Mouse (Mus musculus): ENCODE results near the gene Gpr65. TPM values are rescaled to one million over a fixed set of nuclear protein-coding genes. Genes with fewer than 3 reads are reported as not detected.
"Not testable (repeated sequence)": the region's sequence is repeated elsewhere in the genome, so short reads cannot be mapped to it uniquely, and the experiment has no call there.

The Gpr65 gene
- polyA plus RNA-seq, 1 experiment from 2014 or later, result 0.24 TPM

DNA sequence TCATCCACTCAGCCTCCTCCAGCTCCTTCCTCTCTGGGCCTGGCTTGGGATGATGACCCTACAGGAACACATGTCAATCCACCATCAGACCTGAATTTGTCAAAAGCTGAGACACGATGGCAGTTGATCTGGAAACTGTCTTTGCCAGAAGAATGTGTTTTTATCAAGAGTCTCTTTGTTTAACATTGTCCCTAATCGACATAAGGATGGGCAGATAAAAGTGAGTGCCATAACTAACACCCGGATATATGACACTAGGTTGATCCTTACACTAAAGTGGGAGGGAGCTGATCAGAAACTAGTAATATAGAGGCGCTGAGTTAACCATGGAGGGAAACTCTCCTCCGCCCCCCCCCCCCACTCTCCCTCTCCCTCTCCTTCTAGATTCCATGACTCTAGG is 33.5 kb downstream of the Gpr65 start:
- H3K9ac ChIP-seq (ENCODE audit: low read depth, low read length), result no peak overlapping the region
- no peaks in the 10 kb centered on the region for H3K36me3 ChIP-seq (ENCODE audit: control insufficient read depth, insufficient read depth, low read length)
- no peak for ATAC-seq
- 93% methylated on average over 5 of the region's 5 CpGs for WGBS
- no peaks in the 10 kb centered on the region for H3K27me3 ChIP-seq (replicated peaks; ENCODE audit: control insufficient read depth, insufficient read depth, low read length)
- no peak overlapping the region for H3K27ac ChIP-seq (ENCODE audit: low read depth, low read length)
- no peaks in the 10 kb centered on the region for H3K4me1 ChIP-seq (ENCODE audit: control insufficient read depth, insufficient read depth, low read depth, low read length)
- H3K4me2 ChIP-seq (ENCODE audit: low read length), result no peak overlapping the region
- no peak overlapping the region for H3K4me3 ChIP-seq (ENCODE audit: low read length)
- H3K9me3 ChIP-seq (ENCODE audit: control insufficient read depth, low read length), result no peaks in the 10 kb centered on the region

DNA sequence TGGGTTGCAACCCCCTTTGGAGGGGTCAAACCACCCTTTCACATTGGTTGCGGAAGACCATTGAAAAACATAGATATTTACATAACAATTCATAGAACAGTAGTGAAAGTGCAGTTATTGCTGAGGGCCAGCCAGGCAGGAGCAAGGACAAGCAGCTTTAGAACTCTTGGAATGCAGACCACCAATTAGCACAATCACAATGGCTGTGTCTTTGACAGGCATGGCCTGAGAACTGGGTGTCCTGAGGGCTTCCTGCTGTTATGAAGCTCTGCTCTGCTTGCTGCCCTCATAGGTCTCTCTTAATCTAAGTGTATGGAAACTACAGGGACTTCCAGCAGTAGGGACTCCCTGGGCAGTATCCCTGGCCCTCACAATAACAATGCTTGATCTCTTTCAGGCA is 34.6 kb downstream of the Gpr65 start:
- H3K9ac ChIP-seq (ENCODE audit: low read depth, low read length), result no peak overlapping the region
- WGBS, result 38% methylated on average over 1 of the region's 1 CpGs

GRCm38 (mm10) chr12:98307179-98307915 is 38.9 kb downstream of the Gpr65 start:
- Histone ChIP-seq H3K27ac (ENCODE audit: low read depth, low read length) (no peak overlapping the region), H3K4me2 (ENCODE audit: low read length) (no peak overlapping the region), H3K36me3 (ENCODE audit: control insufficient read depth, insufficient read depth, low read length) (no peaks in the 10 kb centered on the region), H3K4me1 (ENCODE audit: control insufficient read depth, insufficient read depth, low read depth, low read length) (no peaks in the 10 kb centered on the region), H3K4me3 (ENCODE audit: low read length) (no peak overlapping the region), H3K27me3 (replicated peaks; ENCODE audit: control insufficient read depth, insufficient read depth, low read length) (no peaks in the 10 kb centered on the region), H3K9ac (ENCODE audit: low read depth, low read length) (no peak overlapping the region), H3K9me3 (ENCODE audit: control insufficient read depth, low read length) (no peaks in the 10 kb centered on the region)
- WGBS, result 82% methylated on average over 7 of the region's 7 CpGs
- ATAC-seq, result no peak

More for the DNA sequence above, 34.6 kb downstream of the Gpr65 start:
- Histone ChIP-seq H3K4me2 (ENCODE audit: low read length) (no peak overlapping the region), H3K36me3 (ENCODE audit: control insufficient read depth, insufficient read depth, low read length) (no peaks in the 10 kb centered on the region), H3K4me3 (ENCODE audit: low read length) (no peak overlapping the region), H3K9me3 (ENCODE audit: control insufficient read depth, low read length) (no peaks in the 10 kb centered on the region), H3K27ac (ENCODE audit: low read depth, low read length) (no peak overlapping the region), H3K4me1 (ENCODE audit: control insufficient read depth, insufficient read depth, low read depth, low read length) (no peaks in the 10 kb centered on the region), H3K27me3 (replicated peaks; ENCODE audit: control insufficient read depth, insufficient read depth, low read length) (no peaks in the 10 kb centered on the region)
- ATAC-seq, result no peak

DNA sequence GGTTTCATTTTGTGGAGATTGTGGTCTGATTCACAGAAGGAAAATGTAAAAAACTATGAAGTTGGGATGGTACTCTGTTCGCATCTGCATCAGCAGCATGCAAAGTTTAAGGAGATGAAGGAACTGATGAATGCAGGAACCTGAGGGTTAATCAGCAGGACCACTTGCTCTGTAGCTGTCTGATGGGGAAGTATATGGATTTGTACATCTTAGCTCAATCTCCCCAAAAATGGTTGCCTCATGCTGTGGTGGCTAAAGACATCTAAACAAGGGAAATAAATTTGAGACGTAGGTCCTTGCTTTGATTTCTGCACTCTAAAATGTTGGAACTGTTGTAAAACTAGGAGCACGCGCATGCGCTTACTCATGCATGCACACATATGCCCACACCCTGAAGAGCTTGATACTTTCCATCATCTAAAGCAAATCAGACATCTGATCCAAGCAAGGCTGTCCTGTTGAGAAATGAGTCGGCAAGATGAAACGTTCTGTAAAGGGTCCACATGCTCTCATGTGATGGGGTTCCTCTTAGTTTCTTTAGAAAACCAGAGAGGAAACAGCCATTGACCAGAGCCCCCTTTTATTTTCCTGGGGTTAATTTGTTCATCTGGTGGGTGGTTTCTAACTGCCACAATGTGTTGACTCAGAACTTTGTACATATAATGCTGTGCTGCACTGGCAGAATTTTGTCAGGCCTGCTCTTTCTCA is 43.1 kb downstream of the Gpr65 start:
- H3K9me3 ChIP-seq (ENCODE audit: control insufficient read depth, low read length), result no peaks in the 10 kb centered on the region
- no peak overlapping the region for H3K4me2 ChIP-seq (ENCODE audit: low read length)
- WGBS, result 86% methylated on average over 7 of the region's 7 CpGs
- no peak overlapping the region for H3K9ac ChIP-seq (ENCODE audit: low read depth, low read length)
- no peaks in the 10 kb centered on the region for H3K27me3 ChIP-seq (replicated peaks; ENCODE audit: control insufficient read depth, insufficient read depth, low read length)
- ATAC-seq, result no peak
- H3K4me3 ChIP-seq (ENCODE audit: low read length), result no peak overlapping the region
- H3K4me1 ChIP-seq (ENCODE audit: control insufficient read depth, insufficient read depth, low read depth, low read length), result no peaks in the 10 kb centered on the region
- H3K27ac ChIP-seq (ENCODE audit: low read depth, low read length), result no peak overlapping the region
- no peaks in the 10 kb centered on the region for H3K36me3 ChIP-seq (ENCODE audit: control insufficient read depth, insufficient read depth, low read length)

- H3K9ac ChIP-seq (ENCODE audit: low read depth, low read length), result no peak overlapping the region
- no peaks in the 10 kb centered on the region for H3K27me3 ChIP-seq (replicated peaks; ENCODE audit: control insufficient read depth, insufficient read depth, low read length)
- H3K9me3 ChIP-seq (ENCODE audit: control insufficient read depth, low read length), result no peaks in the 10 kb centered on the region
- H3K36me3 ChIP-seq (ENCODE audit: control insufficient read depth, insufficient read depth, low read length), result no peaks in the 10 kb centered on the region
- H3K4me2 ChIP-seq (ENCODE audit: low read length), result no peak overlapping the region
- ATAC-seq, result no peak
- 90% methylated on average over 5 of the region's 5 CpGs for WGBS
- no peak overlapping the region for H3K27ac ChIP-seq (ENCODE audit: low read depth, low read length)
- no peaks in the 10 kb centered on the region for H3K4me1 ChIP-seq (ENCODE audit: control insufficient read depth, insufficient read depth, low read depth, low read length)
- no peak overlapping the region for H3K4me3 ChIP-seq (ENCODE audit: low read length)
Observed at GRCm38 (mm10) chr12:98315924-98316323, 47.5 kb downstream of the Gpr65 start.

GRCm38 (mm10) chr12:98317718-98318340 is 49.4 kb downstream of the Gpr65 start:
- no peaks in the 10 kb centered on the region for H3K36me3 ChIP-seq (ENCODE audit: control insufficient read depth, insufficient read depth, low read length)
- ATAC-seq, result peak; percentile 24; the same call in 1 of the 2 replicates
- no peaks in the 10 kb centered on the region for H3K4me1 ChIP-seq (ENCODE audit: control insufficient read depth, insufficient read depth, low read depth, low read length)
- no peak overlapping the region for H3K4me2 ChIP-seq (ENCODE audit: low read length)
- H3K9me3 ChIP-seq (ENCODE audit: control insufficient read depth, low read length), result no peaks in the 10 kb centered on the region
- 76% methylated on average over 8 of the region's 8 CpGs for WGBS
- no peak overlapping the region for H3K4me3 ChIP-seq (ENCODE audit: low read length)
- H3K9ac ChIP-seq (ENCODE audit: low read depth, low read length), result no peak overlapping the region
- H3K27ac ChIP-seq (ENCODE audit: low read depth, low read length), result no peak overlapping the region
- no peaks in the 10 kb centered on the region for H3K27me3 ChIP-seq (replicated peaks; ENCODE audit: control insufficient read depth, insufficient read depth, low read length)

DNA sequence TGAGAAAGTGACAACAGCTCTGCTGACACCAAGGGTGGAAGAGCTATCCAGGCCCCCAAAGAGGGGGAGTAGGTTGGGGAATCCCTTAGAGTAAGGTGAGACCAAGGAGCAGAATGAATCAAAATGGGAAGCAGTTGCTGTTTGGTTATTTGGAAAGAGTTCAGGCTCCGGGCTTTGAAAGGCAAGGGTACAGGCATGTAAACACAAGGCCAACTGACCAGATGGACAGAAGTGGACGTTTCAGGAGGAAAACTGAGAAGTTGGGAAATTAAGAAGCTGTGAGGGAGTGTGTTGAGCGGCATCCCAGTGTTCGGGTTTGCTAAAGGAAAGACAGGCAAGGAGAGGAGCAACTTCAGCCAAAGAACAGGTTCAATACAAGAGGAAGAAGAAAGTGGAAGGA is 54.0 kb downstream of the Gpr65 start:
- 84% methylated on average over 4 of the region's 4 CpGs for WGBS

GRCm38 (mm10) chr12:98324170-98324569 is 55.7 kb downstream of the Gpr65 start:
- H3K27me3 ChIP-seq (replicated peaks; ENCODE audit: control insufficient read depth, insufficient read depth, low read length); H3K9ac ChIP-seq (ENCODE audit: low read depth, low read length); H3K27ac ChIP-seq (ENCODE audit: low read depth, low read length); H3K4me2 ChIP-seq (ENCODE audit: low read length); ATAC-seq; H3K4me1 ChIP-seq (ENCODE audit: control insufficient read depth, insufficient read depth, low read depth, low read length); H3K4me3 ChIP-seq (ENCODE audit: low read length); H3K36me3 ChIP-seq (ENCODE audit: control insufficient read depth, insufficient read depth, low read length); H3K9me3 ChIP-seq (ENCODE audit: control insufficient read depth, low read length): not testable (repeated sequence)
- WGBS, result no CpG with 5 or more reads among the region's 1 CpGs

More for the DNA sequence above, 54.0 kb downstream of the Gpr65 start:
- Histone ChIP-seq H3K27me3 (replicated peaks; ENCODE audit: control insufficient read depth, insufficient read depth, low read length) (no peaks in the 10 kb centered on the region), H3K9ac (ENCODE audit: low read depth, low read length) (no peak overlapping the region), H3K9me3 (ENCODE audit: control insufficient read depth, low read length) (no peaks in the 10 kb centered on the region), H3K36me3 (ENCODE audit: control insufficient read depth, insufficient read depth, low read length) (no peaks in the 10 kb centered on the region), H3K4me3 (ENCODE audit: low read length) (no peak overlapping the region), H3K4me1 (ENCODE audit: control insufficient read depth, insufficient read depth, low read depth, low read length) (no peaks in the 10 kb centered on the region), H3K27ac (ENCODE audit: low read depth, low read length) (no peak overlapping the region), H3K4me2 (ENCODE audit: low read length) (no peak overlapping the region)
- no peak for ATAC-seq
